Mouse (Mus musculus) erythroblast, embryonic 14.5 days (primary cell): ENCODE data around the gene Dmrtc2.

Source experiments
- GATA1 ChIP-seq: IDR thresholded peaks from 2 replicates; pipeline ENCODE4 v1.6.1; 2012; ENCODE audit warnings: low read length, inconsistent platforms, mixed read lengths
- TAL1 ChIP-seq: IDR thresholded peaks from 3 replicates; pipeline ENCODE4 v1.6.1; 2012; ENCODE audit warnings: low read length, inconsistent platforms, mixed read lengths

GRCm38 (mm10) chr7:24850899-24851303, 19.0 kb upstream of the Dmrtc2 start:
- peak; percentile 66 for TF ChIP-seq GATA1
- TF ChIP-seq TAL1 = no peak
